Mouse (Mus musculus): ENCODE data around the gene Ddhd1. TPM values are rescaled to one million over a fixed set of nuclear protein-coding genes. Genes with fewer than 3 reads are reported as not detected.

Gene Ddhd1
- polyA plus RNA-seq, 1 experiment, result 90.2 TPM

- Histone ChIP-seq H3K4me3 (ENCODE audit: insufficient read depth, low read length) (no peak overlapping the region), H3K27ac (ENCODE audit: insufficient read depth, low read length) (no peak overlapping the region), H3K4me1 (ENCODE audit: control insufficient read depth, insufficient read depth, low read length) (0 out of 2 replicates have a peak, but pooled peaks cover 1% of the 10 kb centered on the region)
- TF ChIP-seq CTCF (IDR thresholded peaks at IDR 0.05; ENCODE audit: extremely low read depth, insufficient read depth, low read length) (no peak), POLR2A (IDR thresholded peaks at IDR 0.05; ENCODE audit: extremely low read depth, insufficient read depth, low read length) (no peak)
These were observed 113.9 kb downstream of the Ddhd1 start for GRCm38 (mm10) chr14:45544026-45544425.

- no peak for TF ChIP-seq POLR2A (IDR thresholded peaks at IDR 0.05; ENCODE audit: extremely low read depth, insufficient read depth, low read length)
- TF ChIP-seq CTCF (IDR thresholded peaks at IDR 0.05; ENCODE audit: extremely low read depth, insufficient read depth, low read length), result peak; percentile 70
- Histone ChIP-seq H3K4me3 (ENCODE audit: insufficient read depth, low read length) (no peak overlapping the region), H3K27ac (ENCODE audit: insufficient read depth, low read length) (peak overlapping the region; percentile 47), H3K4me1 (ENCODE audit: control insufficient read depth, insufficient read depth, low read length) (0 out of 2 replicates have a peak, but pooled peaks cover 1% of the 10 kb centered on the region)
These were observed 118.1 kb downstream of the Ddhd1 start for GRCm38 (mm10) chr14:45539659-45540468.

Other genes starting within 250 kb of the Ddhd1 start
- 102 and 108 TPM in 2 replicates for gene Fermt2, start 128.0 kb downstream of the Ddhd1 start, polyA plus RNA-seq (2012; rRNA removed)

All from cortical plate, adult 2 months (tissue).